16 mouse cellular contexts compared by ENCODE assay signal in genomic region chr8:35924026-35924425, GRCm38 (mm10).
"Had no signal": no experiment of that assay in that cellular context is flagged by ENCODE, and none has a peak within 500 bp of the region (broad histone marks: within the 10 kb centered on the region; RNA-seq: fewer than 3 reads in every experiment).

No protein-coding gene starts in this region.

- H3K27me3 ChIP-seq: limb, embryonic 12.5 days; liver, embryonic 13.5 days; neural tube, embryonic 15.5 days had no signal

- ATAC-seq: liver, postnatal 0 days had no signal

- H3K4me3 ChIP-seq: left cerebral cortex, adult 2 months; limb, embryonic 12.5 days; liver, embryonic 13.5 days; megakaryocyte, embryonic 14.5 days; myocyte; neural tube, embryonic 15.5 days had no signal

- H3K27ac ChIP-seq: left cerebral cortex, adult 2 months; limb, embryonic 12.5 days; liver, embryonic 13.5 days; macrophage; neural tube, embryonic 15.5 days had no signal

- H3K9me3 ChIP-seq: limb, embryonic 12.5 days; liver, embryonic 13.5 days; megakaryocyte, embryonic 14.5 days; neural tube, embryonic 15.5 days had no signal

- H3K4me1 ChIP-seq: limb, embryonic 12.5 days; liver, embryonic 13.5 days; megakaryocyte, embryonic 14.5 days had no signal

- DNase-seq: kidney, adult 8-10 months; kidney, postnatal 25 days; liver; liver, embryonic 13.5 days; liver, postnatal 0 days; midbrain, embryonic 14.5 days; right cerebral cortex, adult 18-20 months; spleen, adult 18-20 months; thymus, adult 18-20 months; thymus, postnatal 14 days had no signal

- H3K9ac ChIP-seq: limb, embryonic 12.5 days; liver, embryonic 13.5 days; liver, postnatal 0 days; neural tube, embryonic 15.5 days had no signal

- H3K36me3 ChIP-seq: limb, embryonic 12.5 days; liver, embryonic 13.5 days; neural tube, embryonic 15.5 days had no signal

- H3K4me2 ChIP-seq: limb, embryonic 12.5 days; liver, embryonic 13.5 days; neural tube, embryonic 15.5 days had no signal
